Mouse (Mus musculus) kidney, embryonic 16.5 days (tissue): ENCODE results near the gene Gcm1. TPM values are rescaled to one million over a fixed set of nuclear protein-coding genes. Genes with fewer than 3 reads are reported as not detected.
A peak's percentile ranks its signal among the peaks of the same experiment; 100 is the strongest.
"Not testable (repeated sequence)": the region's sequence is repeated elsewhere in the genome, so short reads cannot be mapped to it uniquely, and the experiment has no call there.

Source experiments
- ATAC-seq: fragments of 200-750 bp; cut with Nextera tagmentation; 2 replicates; pipeline ENCODE4 v1.8.0; 2017; ENCODE audit warnings: moderate TSS enrichment; ENCODE audit not compliant: low FRiP score, low TSS enrichment
- H3K27ac ChIP-seq: fragments of 300-500 bp; sonication (generic); 2 replicates; pipeline ENCODE4 v1.5.1; 2014; ENCODE audit warnings: low read length
- H3K27me3 ChIP-seq: fragments of 300-500 bp; sonication (generic); 2 replicates; pipeline ENCODE4 v1.6.1; 2014; ENCODE audit warnings: low read length, control low read depth, mixed read lengths; ENCODE audit not compliant: insufficient read depth
- H3K36me3 ChIP-seq: fragments of 300-500 bp; sonication (generic); 2 replicates; pipeline ENCODE4 v1.6.1; 2014; ENCODE audit warnings: low read length, control low read depth, mixed read lengths; ENCODE audit not compliant: insufficient read depth
- H3K4me1 ChIP-seq: fragments of 300-500 bp; sonication (generic); 2 replicates; pipeline ENCODE4 v1.6.1; 2014; ENCODE audit warnings: low read length, control low read depth, mixed read lengths; ENCODE audit not compliant: insufficient read depth
- H3K4me2 ChIP-seq: fragments of 300-500 bp; sonication (generic); replicated peaks from 2 replicates; pipeline ENCODE4 v1.6.1; 2014; ENCODE audit warnings: low read depth, low read length
- H3K4me3 ChIP-seq: fragments of 300-500 bp; sonication (generic); 2 replicates; pipeline ENCODE4 v1.5.1; 2014; ENCODE audit warnings: mild to moderate bottlenecking, low read length
- H3K9ac ChIP-seq: fragments of 300-500 bp; sonication (generic); replicated peaks from 2 replicates; pipeline ENCODE4 v1.6.1; 2014; ENCODE audit warnings: low read length
- H3K9me3 ChIP-seq: fragments of 300-500 bp; sonication (generic); 2 replicates; pipeline ENCODE4 v1.6.1; 2016; ENCODE audit warnings: low read length, control low read depth
- WGBS: fragments of 180-500 bp; shearing (Covaris S2); extraction: QIAGEN DNeasy Blood & Tissue Kit; methylation state at CpG from one replicate; pipeline ENCODE4 v1.1.7; 2014; 5-methylcytosine and 5-hydroxymethylcytosine counted together
- polyA plus RNA-seq: library from polyadenylated mRNA; unstranded; fragments of >200 nt; fragmentation: Nextera tagmentation; extraction: Ambion mirVana; gene quantifications from 2 replicates; pipeline ENCODE4 v1.2.1, GENCODE M21; 2015

Gene Gcm1
- polyA plus RNA-seq, 1 experiment from 2014 or later = 1.1 TPM

GRCm38 (mm10) chr9:78071626-78072025 is 19.9 kb downstream of the Gcm1 start:
- 83% methylated on average over 4 of the region's 4 CpGs for WGBS
- no peak overlapping the region for H3K27ac ChIP-seq
- ATAC-seq = no peak
- H3K4me2 ChIP-seq = no peak overlapping the region
- H3K27me3 ChIP-seq = no peaks in the 10 kb centered on the region
- no peaks in the 10 kb centered on the region for H3K36me3 ChIP-seq
- H3K4me1 ChIP-seq = no peaks in the 10 kb centered on the region
- H3K9me3 ChIP-seq = no peaks in the 10 kb centered on the region
- H3K4me3 ChIP-seq = no peak overlapping the region
- no peak overlapping the region for H3K9ac ChIP-seq

GRCm38 (mm10) chr9:78073291-78073690 is 21.6 kb downstream of the Gcm1 start:
- H3K4me1 ChIP-seq, ATAC-seq, H3K36me3 ChIP-seq, H3K9me3 ChIP-seq, H3K27me3 ChIP-seq, H3K4me3 ChIP-seq, H3K9ac ChIP-seq, H3K4me2 ChIP-seq, H3K27ac ChIP-seq: not testable (repeated sequence)
- WGBS = 90% methylated on average over 3 of the region's 3 CpGs

DNA sequence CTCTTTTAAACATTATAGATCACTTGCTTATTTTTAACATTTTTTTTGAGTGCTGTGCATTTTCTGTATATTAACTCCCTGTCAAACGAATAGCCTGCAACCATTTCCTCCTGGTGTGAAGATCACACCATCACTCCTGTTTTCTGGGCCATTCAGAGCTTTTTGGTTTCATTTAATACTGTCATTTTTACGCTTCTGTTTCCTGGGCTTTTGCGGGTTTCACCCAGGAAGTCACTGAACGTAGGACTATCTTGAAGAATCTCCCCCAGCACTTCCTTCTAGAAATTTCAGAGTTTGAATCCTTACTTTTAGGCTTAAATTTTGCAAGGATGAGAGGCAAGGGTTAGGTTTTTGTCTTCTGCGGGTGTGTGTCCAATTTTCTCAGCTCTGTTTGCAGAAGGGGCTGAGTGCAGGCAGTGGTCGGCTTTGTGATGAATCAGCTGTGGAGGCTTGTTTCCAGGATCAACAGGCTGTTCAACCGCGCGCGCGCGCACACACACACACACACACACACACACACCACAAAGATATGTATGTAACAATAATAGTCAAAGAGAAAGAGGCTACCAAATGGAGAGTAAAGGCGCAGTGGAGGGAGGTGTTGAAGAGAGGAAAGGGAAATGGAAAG is 22.1 kb downstream of the Gcm1 start:
- H3K36me3 ChIP-seq = no peaks in the 10 kb centered on the region
- 85% methylated on average over 13 of the region's 13 CpGs for WGBS
- no peaks in the 10 kb centered on the region for H3K9me3 ChIP-seq
- no peak overlapping the region for H3K4me3 ChIP-seq
- no peaks in the 10 kb centered on the region for H3K4me1 ChIP-seq
- H3K9ac ChIP-seq = no peak overlapping the region
- H3K27me3 ChIP-seq = no peaks in the 10 kb centered on the region
- no peak overlapping the region for H3K27ac ChIP-seq
- no peak overlapping the region for H3K4me2 ChIP-seq
- ATAC-seq = no peak

- Histone ChIP-seq H3K9me3 (no peaks in the 10 kb centered on the region), H3K36me3 (no peaks in the 10 kb centered on the region), H3K4me2 (no peak overlapping the region), H3K27me3 (no peaks in the 10 kb centered on the region), H3K9ac (no peak overlapping the region), H3K4me1 (no peaks in the 10 kb centered on the region), H3K27ac (no peak overlapping the region), H3K4me3 (no peak overlapping the region)
- 90% methylated on average over 3 of the region's 3 CpGs for WGBS
- ATAC-seq = no peak
Observed at GRCm38 (mm10) chr9:78075256-78075655, 23.5 kb downstream of the Gcm1 start.

GRCm38 (mm10) chr9:78078240-78078639 is 26.5 kb downstream of the Gcm1 start:
- Histone ChIP-seq H3K4me1 (no peaks in the 10 kb centered on the region), H3K4me3 (no peak overlapping the region), H3K27ac (no peak overlapping the region), H3K9ac (no peak overlapping the region), H3K36me3 (peaks cover 15% of the 10 kb centered on the region), H3K27me3 (no peaks in the 10 kb centered on the region), H3K4me2 (no peak overlapping the region), H3K9me3 (no peaks in the 10 kb centered on the region)
- WGBS = 51% methylated on average over 2 of the region's 2 CpGs
- ATAC-seq = peak; percentile 42; the same call in 1 of the 2 replicates

DNA sequence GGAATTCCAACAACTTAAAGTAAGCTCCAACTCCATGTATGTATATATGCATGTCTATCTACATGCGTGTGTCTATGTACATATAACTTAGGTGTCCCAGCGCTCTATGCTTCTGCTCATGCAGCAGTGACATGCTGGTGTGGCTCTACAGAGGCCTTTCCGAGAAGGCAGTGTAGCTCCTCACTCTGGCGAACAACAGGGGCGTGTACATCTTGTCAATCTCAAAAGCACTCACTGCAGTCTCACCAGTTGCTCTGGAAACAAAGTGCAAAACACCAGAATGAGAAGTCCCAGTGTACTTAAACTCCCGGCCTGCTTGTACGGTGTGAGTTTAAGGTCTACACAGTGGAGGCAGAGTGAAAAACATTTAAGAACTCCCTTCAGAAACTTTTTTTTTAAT is 30.1 kb downstream of the Gcm1 start:
- H3K4me1 ChIP-seq = no peaks in the 10 kb centered on the region
- H3K36me3 ChIP-seq = peaks cover 48% of the 10 kb centered on the region
- no peak overlapping the region for H3K4me3 ChIP-seq
- H3K27ac ChIP-seq = no peak overlapping the region
- H3K27me3 ChIP-seq = no peaks in the 10 kb centered on the region
- no peak for ATAC-seq
- WGBS = 92% methylated on average over 7 of the region's 7 CpGs
- no peaks in the 10 kb centered on the region for H3K9me3 ChIP-seq
- no peak overlapping the region for H3K4me2 ChIP-seq
- H3K9ac ChIP-seq = no peak overlapping the region

DNA sequence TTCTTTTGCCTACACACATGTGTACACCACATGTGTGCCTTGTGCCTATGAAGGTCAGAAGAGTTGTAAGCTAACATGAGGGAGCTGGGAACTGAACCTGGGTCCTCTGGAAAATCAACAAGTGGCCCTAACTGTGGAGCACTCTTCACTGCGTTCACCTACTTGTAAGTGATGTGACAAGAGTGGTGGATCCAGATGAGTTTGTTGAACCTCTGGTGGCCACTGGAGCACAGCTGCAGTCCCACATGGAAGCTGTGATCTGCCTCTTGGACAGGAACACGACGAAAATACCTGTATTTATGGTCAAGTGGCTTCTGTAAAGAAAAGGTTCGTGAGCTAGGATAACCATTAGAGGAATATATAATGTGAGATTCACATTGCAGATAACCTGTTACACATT is 32.6 kb downstream of the Gcm1 start:
- no peaks in the 10 kb centered on the region for H3K9me3 ChIP-seq
- WGBS = 91% methylated on average over 4 of the region's 4 CpGs
- no peak overlapping the region for H3K9ac ChIP-seq
- no peaks in the 10 kb centered on the region for H3K4me1 ChIP-seq
- H3K36me3 ChIP-seq = peaks cover 51% of the 10 kb centered on the region
- no peak overlapping the region for H3K27ac ChIP-seq
- no peaks in the 10 kb centered on the region for H3K27me3 ChIP-seq
- H3K4me3 ChIP-seq = no peak overlapping the region
- ATAC-seq = no peak
- no peak overlapping the region for H3K4me2 ChIP-seq

DNA sequence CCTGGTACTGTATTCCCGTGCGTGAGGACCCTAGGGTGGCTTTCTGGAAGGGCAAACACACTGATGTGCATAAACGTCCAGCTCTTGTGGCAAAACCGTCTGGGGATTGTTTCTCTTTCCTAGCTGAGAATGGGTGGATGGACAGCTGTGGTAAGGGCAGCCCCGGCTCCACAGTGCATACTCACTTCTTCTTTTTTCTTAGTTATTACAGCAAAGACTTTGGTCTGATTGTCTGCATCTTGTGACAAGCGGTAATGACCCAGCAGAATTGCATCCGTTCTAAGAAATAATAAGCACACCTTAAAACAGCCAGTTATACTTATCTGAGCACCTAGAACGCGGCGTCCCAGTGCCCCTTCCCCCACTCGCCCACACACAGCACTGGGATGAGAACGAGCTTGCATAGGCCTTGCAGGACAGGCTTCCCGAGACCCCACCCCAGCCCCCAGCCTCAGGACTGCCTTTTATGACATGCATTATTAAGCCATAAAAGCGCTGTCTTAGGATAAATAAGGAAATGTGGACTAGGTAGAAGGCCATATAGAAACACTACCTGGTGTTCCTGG is 34.1 kb downstream of the Gcm1 start:
- no peak overlapping the region for H3K4me3 ChIP-seq
- no peak overlapping the region for H3K27ac ChIP-seq
- WGBS = 74% methylated on average over 14 of the region's 14 CpGs
- no peaks in the 10 kb centered on the region for H3K9me3 ChIP-seq
- H3K4me2 ChIP-seq = no peak overlapping the region
- H3K9ac ChIP-seq = no peak overlapping the region
- H3K4me1 ChIP-seq = no peaks in the 10 kb centered on the region
- no peaks in the 10 kb centered on the region for H3K27me3 ChIP-seq
- no peak for ATAC-seq
- H3K36me3 ChIP-seq = peaks cover 48% of the 10 kb centered on the region

- H3K4me3 ChIP-seq = no peak overlapping the region
- no peaks in the 10 kb centered on the region for H3K9me3 ChIP-seq
- 80% methylated on average over 9 of the region's 9 CpGs for WGBS
- H3K36me3 ChIP-seq = peaks cover 43% of the 10 kb centered on the region
- H3K4me1 ChIP-seq = no peaks in the 10 kb centered on the region
- ATAC-seq = no peak
- H3K4me2 ChIP-seq = no peak overlapping the region
- H3K9ac ChIP-seq = no peak overlapping the region
- no peaks in the 10 kb centered on the region for H3K27me3 ChIP-seq
- H3K27ac ChIP-seq = no peak overlapping the region
Observed at GRCm38 (mm10) chr9:78087751-78088150, 36.0 kb downstream of the Gcm1 start.

DNA sequence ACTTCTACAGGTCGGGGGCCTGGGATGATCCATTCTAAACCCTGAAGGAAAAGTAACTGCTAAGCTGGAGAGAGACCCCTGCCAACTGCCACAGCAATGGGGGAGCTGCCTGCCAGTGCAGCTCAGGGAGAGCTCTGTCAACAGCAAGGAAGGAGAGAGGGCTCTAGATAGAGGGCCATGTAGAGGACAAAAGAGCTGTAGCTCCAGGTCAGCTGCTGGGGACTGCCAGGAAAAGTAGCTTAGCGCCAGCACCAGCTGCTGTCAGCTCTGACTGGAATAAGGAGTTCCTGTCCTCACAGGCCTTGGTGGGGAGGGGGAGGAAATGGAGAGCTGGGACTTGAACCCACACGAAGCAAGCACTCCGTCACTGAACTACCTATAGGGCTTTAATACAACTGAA is 36.8 kb downstream of the Gcm1 start:
- no peaks in the 10 kb centered on the region for H3K27me3 ChIP-seq
- no peaks in the 10 kb centered on the region for H3K4me1 ChIP-seq
- no peak overlapping the region for H3K27ac ChIP-seq
- no peaks in the 10 kb centered on the region for H3K9me3 ChIP-seq
- no peak overlapping the region for H3K9ac ChIP-seq
- ATAC-seq = no peak
- peaks cover 45% of the 10 kb centered on the region for H3K36me3 ChIP-seq
- 75% methylated on average over 4 of the region's 4 CpGs for WGBS
- no peak overlapping the region for H3K4me3 ChIP-seq
- H3K4me2 ChIP-seq = no peak overlapping the region
